Mouse (Mus musculus) kidney, postnatal 0 days (tissue): Measurements from ENCODE around the gene Rps27rt. TPM values are rescaled to one million over a fixed set of nuclear protein-coding genes. Genes with fewer than 3 reads are reported as not detected.
"Not testable (repeated sequence)": the region's sequence is repeated elsewhere in the genome, so short reads cannot be mapped to it uniquely, and the experiment has no call there.

Experiments used
- ATAC-seq: fragments of 200-750 bp; cut with Nextera tagmentation; replicated peaks from 2 replicates; pipeline ENCODE4 v1.8.0; 2017; ENCODE audit warnings: low read depth, moderate number of reproducible peaks, moderate TSS enrichment, moderate library complexity; ENCODE audit not compliant: low FRiP score
- DNase-seq: peaks from one replicate; pipeline ENCODE4 v3.0.0-alpha.2; 2016; ENCODE audit warnings: low spot score
- H3K27ac ChIP-seq: fragments of 300-500 bp; sonication (generic); 2 replicates; pipeline ENCODE4 v1.5.1; 2014; ENCODE audit warnings: mild to moderate bottlenecking
- H3K27me3 ChIP-seq: fragments of 300-500 bp; sonication (generic); 2 replicates; pipeline ENCODE4 v1.6.1; 2014; ENCODE audit warnings: low read length, mixed read lengths; ENCODE audit not compliant: insufficient read depth
- H3K36me3 ChIP-seq: fragments of 300-500 bp; sonication (generic); 2 replicates; pipeline ENCODE4 v1.6.1; 2014; ENCODE audit warnings: low read length, mixed read lengths; ENCODE audit not compliant: insufficient read depth
- H3K4me1 ChIP-seq: fragments of 300-500 bp; sonication (generic); replicated peaks from 2 replicates; pipeline ENCODE4 v1.6.1; 2014; ENCODE audit warnings: antibody characterized with exemption, low read length, mixed read lengths; ENCODE audit not compliant: insufficient read depth
- H3K4me2 ChIP-seq: fragments of 300-500 bp; sonication (generic); 2 replicates; pipeline ENCODE4 v1.6.1; 2014; ENCODE audit warnings: mild to moderate bottlenecking, low read length, moderate library complexity, mixed read lengths
- H3K4me3 ChIP-seq: fragments of 300-500 bp; sonication (generic); replicated peaks from 2 replicates; pipeline ENCODE4 v1.5.1; 2014; ENCODE audit warnings: low read depth, low read length
- H3K9ac ChIP-seq: fragments of 300-500 bp; sonication (generic); 2 replicates; pipeline ENCODE4 v1.6.1; 2014; ENCODE audit warnings: low read depth, low read length
- H3K9me3 ChIP-seq: fragments of 300-500 bp; sonication (generic); replicated peaks from 2 replicates; pipeline ENCODE4 v1.6.1; 2016; ENCODE audit warnings: low read length, inconsistent platforms, mixed read lengths
- CTCF ChIP-seq: IDR thresholded peaks from 2 replicates; pipeline ENCODE4 v1.5.1; 2016; ENCODE audit warnings: antibody characterized with exemption, low read depth, mild to moderate bottlenecking, moderate library complexity
- WGBS: fragments of 180-500 bp; shearing (Covaris S2); extraction: QIAGEN DNeasy Blood & Tissue Kit; methylation state at CpG from one replicate; pipeline ENCODE4 v1.1.7; 2014; 5-methylcytosine and 5-hydroxymethylcytosine counted together
- polyA plus RNA-seq: library from polyadenylated mRNA; unstranded; fragments of >200 nt; fragmentation: Nextera tagmentation; extraction: Ambion mirVana; gene quantifications from 2 replicates; pipeline ENCODE4 v1.2.1, GENCODE M21; 2015

Rps27rt gene
- polyA plus RNA-seq, 1 experiment from 2014 or later: 845 TPM

DNA sequence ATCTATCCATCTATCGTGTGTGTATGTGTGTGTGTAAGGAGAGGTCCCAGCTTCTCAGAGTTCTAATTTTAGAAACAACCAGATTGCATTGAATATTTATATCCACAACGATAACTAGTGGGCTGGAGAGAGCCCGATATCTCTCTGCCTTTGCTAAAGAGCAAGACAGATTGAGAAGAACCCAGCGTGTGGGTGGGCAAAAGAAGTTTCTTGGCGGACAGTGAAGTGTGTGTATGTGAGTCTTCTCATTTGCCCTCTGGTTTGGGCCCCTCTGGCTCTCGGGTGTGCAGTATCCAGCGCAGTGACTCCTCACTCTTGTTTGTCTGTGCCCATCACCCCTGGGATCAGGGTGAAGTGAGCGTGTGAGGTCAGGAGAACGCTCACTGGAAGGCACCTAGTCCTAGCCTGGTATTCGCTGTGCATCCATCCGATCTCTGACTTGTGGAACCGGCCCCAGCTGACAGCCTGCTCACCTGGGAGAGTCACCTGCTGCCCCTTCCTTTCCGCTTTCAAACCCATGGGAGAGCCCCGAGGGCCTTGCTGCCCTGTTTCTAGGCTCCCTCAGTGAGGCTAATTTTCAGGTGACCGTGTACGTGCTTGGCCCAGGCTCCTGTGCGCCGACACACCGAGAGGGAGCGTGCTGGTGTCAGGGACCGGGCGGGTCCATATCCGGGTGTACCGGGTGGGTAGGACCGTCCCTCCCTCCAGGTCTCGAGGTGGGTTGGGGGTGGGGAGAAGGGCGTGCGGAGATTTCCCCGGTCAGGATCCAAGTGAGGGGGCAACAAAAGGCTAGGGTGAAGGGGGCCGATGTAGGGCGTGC, 4.9 kb downstream of the Rps27rt start:
- peak overlapping the region; percentile 79 for H3K4me3 ChIP-seq
- peak overlapping the region; percentile 89 for H3K27ac ChIP-seq
- TF ChIP-seq CTCF: no peak
- no peaks in the 10 kb centered on the region for H3K27me3 ChIP-seq
- 9% methylated on average over 31 of the region's 31 CpGs for WGBS
- no peak for DNase-seq
- H3K4me1 ChIP-seq: no peaks in the 10 kb centered on the region
- peak; percentile 65 for ATAC-seq
- H3K9me3 ChIP-seq: no peaks in the 10 kb centered on the region
- peak overlapping the region; percentile 93 for H3K4me2 ChIP-seq
- peak overlapping the region; percentile 83 for H3K9ac ChIP-seq
- no peaks in the 10 kb centered on the region for H3K36me3 ChIP-seq

DNA sequence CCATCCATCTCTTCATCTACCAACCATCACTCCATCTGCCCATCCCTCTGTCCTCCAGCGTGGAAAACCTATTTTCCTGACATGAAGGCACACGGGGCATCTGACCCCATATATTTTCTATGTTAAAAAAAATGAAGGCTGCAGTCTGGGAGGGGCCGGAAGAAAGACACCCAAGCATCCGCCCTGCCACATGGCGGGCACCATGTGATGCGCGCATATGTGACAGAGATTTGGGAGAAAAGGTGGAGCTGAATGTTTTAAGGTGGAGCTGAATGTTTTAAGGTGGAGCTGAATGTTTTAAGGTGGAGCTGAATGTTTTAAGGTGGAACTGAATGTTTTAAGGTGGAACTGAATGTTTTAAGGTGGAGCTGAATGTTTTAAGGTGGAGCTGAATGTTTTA, 16.3 kb downstream of the Rps27rt start:
- not testable (repeated sequence) for DNase-seq, ATAC-seq, H3K27ac ChIP-seq, H3K9me3 ChIP-seq, H3K9ac ChIP-seq, H3K4me2 ChIP-seq, H3K4me1 ChIP-seq, H3K4me3 ChIP-seq, H3K36me3 ChIP-seq, H3K27me3 ChIP-seq
- WGBS: 87% methylated on average over 7 of the region's 7 CpGs

DNA sequence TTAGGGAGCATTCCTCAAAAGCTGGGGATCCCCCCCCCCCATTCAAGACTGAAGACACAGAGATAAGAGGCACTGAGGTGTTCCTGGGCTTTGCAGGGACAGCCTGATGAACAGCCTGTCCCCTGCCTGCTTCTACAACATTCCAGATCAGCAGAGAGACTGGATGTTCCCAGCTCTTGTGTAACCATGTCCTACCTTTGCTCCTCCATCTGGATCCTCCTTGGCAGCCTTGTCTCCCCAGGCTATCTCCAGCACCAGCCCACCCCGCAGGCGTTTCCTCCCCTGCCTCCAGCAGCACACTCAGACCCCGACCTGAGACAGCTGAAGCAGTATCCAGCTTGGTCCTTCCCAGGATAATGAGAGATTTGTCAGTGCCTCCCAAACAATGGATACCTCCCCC, 18.4 kb downstream of the Rps27rt start:
- Histone ChIP-seq H3K9me3 (no peaks in the 10 kb centered on the region), H3K9ac (no peak overlapping the region)
- no peak for DNase-seq

DNA sequence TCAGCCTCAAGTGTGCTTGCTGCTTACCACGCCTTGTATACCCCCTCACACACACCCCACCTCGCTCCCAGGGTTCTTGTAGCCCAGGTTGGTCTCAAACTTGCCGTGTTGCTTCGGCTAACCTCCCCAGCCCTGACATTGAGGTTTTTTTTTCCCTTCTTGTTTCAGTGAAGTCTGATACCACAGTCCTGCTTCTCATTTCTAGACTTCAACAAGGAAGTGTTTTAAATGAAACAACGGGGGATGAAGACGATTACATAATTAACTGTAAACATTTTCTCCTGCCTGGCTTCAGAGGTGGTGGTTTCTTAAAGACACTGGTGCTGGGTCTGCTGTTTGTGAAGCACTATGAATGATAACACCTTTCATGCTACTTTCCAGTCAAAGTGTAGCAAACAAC, 21.7 kb downstream of the Rps27rt start:
- no peak overlapping the region for H3K9ac ChIP-seq
- no peak for TF ChIP-seq CTCF
- DNase-seq (no peak), ATAC-seq (no peak)
- H3K27me3 ChIP-seq: no peaks in the 10 kb centered on the region
- H3K27ac ChIP-seq: no peak overlapping the region
- no peak overlapping the region for H3K4me2 ChIP-seq
- WGBS: 85% methylated on average over 6 of the region's 6 CpGs
- no peaks in the 10 kb centered on the region for H3K36me3 ChIP-seq
- H3K4me3 ChIP-seq: no peak overlapping the region
- H3K4me1 ChIP-seq: no peaks in the 10 kb centered on the region
- no peaks in the 10 kb centered on the region for H3K9me3 ChIP-seq

More for the DNA sequence above, 18.4 kb downstream of the Rps27rt start:
- no peak overlapping the region for H3K4me2 ChIP-seq
- H3K27me3 ChIP-seq: no peaks in the 10 kb centered on the region
- H3K36me3 ChIP-seq: no peaks in the 10 kb centered on the region
- no peaks in the 10 kb centered on the region for H3K4me1 ChIP-seq
- H3K4me3 ChIP-seq: no peak overlapping the region
- no peak overlapping the region for H3K27ac ChIP-seq
- TF ChIP-seq CTCF: no peak
- no peak for ATAC-seq
- WGBS: 37% methylated on average over 3 of the region's 3 CpGs

DNA sequence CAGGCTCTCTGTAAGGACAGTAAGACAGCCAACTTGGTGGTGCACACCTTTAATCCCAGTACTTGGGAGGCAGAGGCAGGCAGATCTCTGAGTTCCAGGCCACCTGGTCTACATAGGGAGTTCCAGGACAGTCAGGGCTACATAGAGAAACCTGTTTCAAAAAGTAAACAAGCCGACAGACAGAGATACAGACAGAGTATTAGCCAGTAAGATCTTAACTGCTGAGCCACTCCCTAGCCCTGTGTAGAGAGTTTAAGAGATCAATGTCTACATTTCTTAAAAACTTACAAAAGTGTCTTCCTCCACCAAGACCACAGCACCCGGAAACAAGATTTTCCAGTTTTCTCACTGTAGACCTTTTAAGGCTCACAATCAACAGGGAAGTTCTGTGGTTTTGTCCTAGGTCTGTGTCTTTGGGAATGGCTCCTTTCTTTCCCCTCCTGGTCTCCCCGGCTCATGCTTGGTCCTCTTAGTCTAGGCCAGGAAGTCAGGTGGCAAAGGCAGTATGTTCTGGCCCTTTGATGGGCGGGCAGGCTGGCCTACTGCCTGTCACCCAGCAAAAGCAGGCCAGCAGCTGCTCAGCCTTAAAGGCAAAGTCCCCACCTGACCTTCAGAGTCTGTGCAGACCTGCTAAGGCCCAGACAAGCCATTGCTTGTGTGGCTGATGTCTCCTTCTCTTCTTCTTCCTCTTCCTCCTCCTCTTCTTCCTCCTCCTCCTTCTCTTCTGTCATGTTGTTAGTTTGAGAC, 22.3 kb downstream of the Rps27rt start:
- H3K27me3 ChIP-seq: no peaks in the 10 kb centered on the region
- no peak overlapping the region for H3K9ac ChIP-seq
- H3K4me3 ChIP-seq: no peak overlapping the region
- no peaks in the 10 kb centered on the region for H3K9me3 ChIP-seq
- ATAC-seq (no peak), DNase-seq (no peak)
- no peaks in the 10 kb centered on the region for H3K4me1 ChIP-seq
- TF ChIP-seq CTCF: no peak
- H3K27ac ChIP-seq: no peak overlapping the region
- H3K4me2 ChIP-seq: no peak overlapping the region
- H3K36me3 ChIP-seq: no peaks in the 10 kb centered on the region
- WGBS: 66% methylated on average over 4 of the region's 4 CpGs

DNA sequence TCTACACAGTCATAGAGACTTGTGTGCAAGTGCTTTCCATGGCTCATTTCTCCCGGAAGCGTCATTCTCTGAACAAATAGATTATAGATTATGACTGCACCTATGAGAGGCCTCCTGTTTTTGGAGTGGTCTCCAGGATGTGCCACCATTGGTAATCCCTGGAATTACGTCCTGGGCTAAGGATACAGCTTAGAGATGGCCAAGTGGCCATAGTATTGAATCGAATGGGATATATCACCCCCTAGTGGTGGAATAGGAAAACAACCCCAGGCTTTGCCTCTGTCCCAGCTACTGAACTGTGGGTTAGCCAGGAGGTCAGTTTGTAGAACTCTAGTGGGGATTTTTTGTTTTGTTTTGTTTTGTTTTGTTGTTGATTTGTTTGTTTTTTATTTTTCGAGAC, 25.6 kb downstream of the Rps27rt start:
- H3K4me2 ChIP-seq: no peak overlapping the region
- H3K27me3 ChIP-seq: no peaks in the 10 kb centered on the region
- H3K27ac ChIP-seq: no peak overlapping the region
- H3K4me1 ChIP-seq: no peaks in the 10 kb centered on the region
- no peak overlapping the region for H3K4me3 ChIP-seq
- peak; percentile 76 for TF ChIP-seq CTCF
- H3K36me3 ChIP-seq: no peaks in the 10 kb centered on the region
- H3K9me3 ChIP-seq: no peaks in the 10 kb centered on the region
- H3K9ac ChIP-seq: no peak overlapping the region
- DNase-seq (peak; percentile 82), ATAC-seq (peak; percentile 52; the same call in 1 of the 2 replicates)
- WGBS: 39% methylated on average over 5 of the region's 5 CpGs
